Mouse (Mus musculus): ENCODE measurements around the gene Rpsa. TPM values are rescaled to one million over a fixed set of nuclear protein-coding genes. Genes with fewer than 3 reads are reported as not detected.

The Rpsa gene
- polyA plus RNA-seq, 2 experiments = 2,128 to 2,717 TPM

- 70% methylated on average over 5 of the region's 5 CpGs for WGBS
- H3K4me3 ChIP-seq (replicated peaks; ENCODE audit: low read length) = no peak overlapping the region
- no peak overlapping the region for H3K4me2 ChIP-seq (replicated peaks; ENCODE audit: low read depth, low read length, severe bottlenecking)
- no peak overlapping the region for H3K27ac ChIP-seq (replicated peaks; ENCODE audit: low read depth, low read length)
- DNase-seq (ENCODE audit: low spot score) = no peak
- H3K27me3 ChIP-seq (ENCODE audit: control insufficient read depth, insufficient read depth, low read length) = no peaks in the 10 kb centered on the region
- no peak for TF ChIP-seq POLR2A (IDR thresholded peaks at IDR 0.05; ENCODE audit: borderline replicate concordance, extremely low read depth, insufficient read depth, insufficient read length)
- H3K9ac ChIP-seq (ENCODE audit: low read depth, low read length, severe bottlenecking) = no peak overlapping the region
- no peaks in the 10 kb centered on the region for H3K9me3 ChIP-seq (ENCODE audit: control insufficient read depth, low read length)
- ATAC-seq (ENCODE audit: low FRiP score, low read depth) = no peak
- H3K4me1 ChIP-seq (ENCODE audit: control insufficient read depth, insufficient read depth, low read length) = no peaks in the 10 kb centered on the region
- H3K36me3 ChIP-seq (ENCODE audit: control insufficient read depth, insufficient read depth, low read length) = no peaks in the 10 kb centered on the region
Observed at GRCm38 (mm10) chr9:120081967-120082366, 45.5 kb upstream of the Rpsa start.

DNA sequence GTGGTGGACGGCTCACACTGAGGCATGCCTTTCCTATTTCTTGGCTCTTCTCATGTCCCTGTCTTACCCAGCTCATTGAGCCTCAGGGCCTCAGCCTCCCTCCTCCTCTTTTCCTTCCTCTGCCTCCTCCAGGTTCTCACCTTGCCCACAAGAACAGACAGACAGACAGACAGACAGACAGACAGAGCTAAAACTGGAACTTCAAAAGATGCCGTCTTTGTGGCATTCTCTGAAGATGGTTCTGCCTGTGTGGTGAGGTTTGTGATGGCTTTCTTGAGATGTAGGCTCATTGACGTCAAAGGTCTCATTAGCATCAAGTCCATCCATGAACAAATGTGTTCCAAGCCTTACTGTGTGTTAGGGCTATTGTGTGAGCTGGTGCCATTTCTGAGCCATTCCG, 44.8 kb upstream of the Rpsa start:
- Histone ChIP-seq H3K4me2 (replicated peaks; ENCODE audit: low read depth, low read length, severe bottlenecking) (no peak overlapping the region), H3K9ac (ENCODE audit: low read depth, low read length, severe bottlenecking) (no peak overlapping the region), H3K9me3 (ENCODE audit: control insufficient read depth, low read length) (no peaks in the 10 kb centered on the region), H3K4me1 (ENCODE audit: control insufficient read depth, insufficient read depth, low read length) (no peaks in the 10 kb centered on the region), H3K4me3 (replicated peaks; ENCODE audit: low read length) (no peak overlapping the region), H3K27me3 (ENCODE audit: control insufficient read depth, insufficient read depth, low read length) (no peaks in the 10 kb centered on the region), H3K27ac (replicated peaks; ENCODE audit: low read depth, low read length) (no peak overlapping the region), H3K36me3 (ENCODE audit: control insufficient read depth, insufficient read depth, low read length) (no peaks in the 10 kb centered on the region)
- 77% methylated on average over 4 of the region's 4 CpGs for WGBS
- DNase-seq (ENCODE audit: low spot score) (no peak), ATAC-seq (ENCODE audit: low FRiP score, low read depth) (no peak)
- TF ChIP-seq POLR2A (IDR thresholded peaks at IDR 0.05; ENCODE audit: borderline replicate concordance, extremely low read depth, insufficient read depth, insufficient read length) = no peak

DNA sequence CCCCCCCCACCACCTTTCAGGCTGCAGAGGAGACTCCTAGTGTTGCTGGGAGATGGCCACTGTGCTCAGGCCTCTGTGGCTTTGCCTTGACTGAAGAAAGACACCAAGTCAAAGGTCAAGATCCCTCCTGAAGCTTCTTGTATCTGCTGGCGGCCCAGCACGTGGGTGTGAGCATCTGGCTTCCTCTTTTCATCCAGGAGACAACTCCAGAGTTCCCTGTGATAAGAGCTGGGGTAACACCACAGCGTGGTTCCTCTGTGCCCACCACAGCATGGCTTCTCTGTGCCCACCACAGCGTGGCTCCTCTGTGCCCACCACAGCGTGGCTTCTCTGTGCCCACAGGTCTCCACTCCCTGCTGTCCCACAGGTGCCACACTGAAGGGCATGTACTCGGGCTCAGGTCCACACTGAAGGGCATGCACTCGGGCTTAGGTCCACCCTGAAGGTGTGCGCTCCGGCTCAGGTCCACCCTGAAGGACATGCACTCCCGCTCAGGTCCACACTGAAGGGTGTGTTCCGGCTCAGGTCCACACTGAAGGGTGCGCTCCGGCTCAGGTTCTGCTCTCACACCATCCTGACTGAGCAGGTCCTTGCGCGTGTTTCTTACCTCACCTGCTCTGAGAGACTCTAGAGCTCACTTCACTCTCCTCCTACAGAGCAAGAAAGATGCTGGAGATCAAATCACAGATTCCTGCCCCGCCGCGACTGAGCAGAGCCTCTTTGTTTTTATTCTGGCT, 44.2 kb upstream of the Rpsa start:
- H3K9me3 ChIP-seq (ENCODE audit: control insufficient read depth, low read length) = no peaks in the 10 kb centered on the region
- DNase-seq (ENCODE audit: low spot score) = no peak

GRCm38 (mm10) chr9:120084406-120084805, 43.1 kb upstream of the Rpsa start:
- Histone ChIP-seq H3K27ac (replicated peaks; ENCODE audit: low read depth, low read length) (no peak overlapping the region), H3K27me3 (ENCODE audit: control insufficient read depth, insufficient read depth, low read length) (no peaks in the 10 kb centered on the region), H3K9ac (ENCODE audit: low read depth, low read length, severe bottlenecking) (no peak overlapping the region), H3K4me1 (ENCODE audit: control insufficient read depth, insufficient read depth, low read length) (no peaks in the 10 kb centered on the region), H3K36me3 (ENCODE audit: control insufficient read depth, insufficient read depth, low read length) (no peaks in the 10 kb centered on the region), H3K4me2 (replicated peaks; ENCODE audit: low read depth, low read length, severe bottlenecking) (no peak overlapping the region), H3K4me3 (replicated peaks; ENCODE audit: low read length) (no peak overlapping the region), H3K9me3 (ENCODE audit: control insufficient read depth, low read length) (no peaks in the 10 kb centered on the region)
- 81% methylated on average over 9 of the region's 9 CpGs for WGBS
- TF ChIP-seq POLR2A (IDR thresholded peaks at IDR 0.05; ENCODE audit: borderline replicate concordance, extremely low read depth, insufficient read depth, insufficient read length) = no peak
- ATAC-seq (ENCODE audit: low FRiP score, low read depth) (no peak), DNase-seq (ENCODE audit: low spot score) (no peak)

More for the DNA sequence above, 44.2 kb upstream of the Rpsa start:
- Histone ChIP-seq H3K4me3 (replicated peaks; ENCODE audit: low read length) (no peak overlapping the region), H3K27me3 (ENCODE audit: control insufficient read depth, insufficient read depth, low read length) (no peaks in the 10 kb centered on the region), H3K4me2 (replicated peaks; ENCODE audit: low read depth, low read length, severe bottlenecking) (no peak overlapping the region), H3K36me3 (ENCODE audit: control insufficient read depth, insufficient read depth, low read length) (no peaks in the 10 kb centered on the region), H3K9ac (ENCODE audit: low read depth, low read length, severe bottlenecking) (no peak overlapping the region), H3K4me1 (ENCODE audit: control insufficient read depth, insufficient read depth, low read length) (no peaks in the 10 kb centered on the region), H3K27ac (replicated peaks; ENCODE audit: low read depth, low read length) (no peak overlapping the region)
- no peak for TF ChIP-seq POLR2A (IDR thresholded peaks at IDR 0.05; ENCODE audit: borderline replicate concordance, extremely low read depth, insufficient read depth, insufficient read length)
- 85% methylated on average over 18 of the region's 18 CpGs for WGBS
- no peak for ATAC-seq (ENCODE audit: low FRiP score, low read depth)

DNA sequence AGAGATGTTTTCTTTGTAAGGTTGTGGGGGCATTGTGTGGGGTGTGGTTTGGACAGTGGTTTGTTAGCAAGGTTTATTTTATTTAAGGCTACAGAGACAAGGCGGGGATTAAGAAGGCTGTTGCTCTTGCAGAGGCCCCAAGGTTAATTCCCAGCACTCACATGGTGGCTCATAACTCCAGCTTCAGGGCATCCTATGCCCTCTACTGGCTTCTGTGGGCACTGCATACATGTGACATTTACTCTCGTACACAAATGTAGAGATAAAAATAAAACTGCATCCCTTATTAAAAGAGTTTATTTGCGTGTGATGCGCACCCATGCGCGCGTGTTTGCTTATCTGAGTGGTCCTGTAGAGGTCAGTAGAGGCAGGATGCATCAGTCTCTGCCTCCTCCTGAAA, 38.4 kb upstream of the Rpsa start:
- DNase-seq (ENCODE audit: low spot score) (no peak), ATAC-seq (ENCODE audit: low FRiP score, low read depth) (no peak)
- H3K36me3 ChIP-seq (ENCODE audit: control insufficient read depth, insufficient read depth, low read length) = no peaks in the 10 kb centered on the region
- H3K9me3 ChIP-seq (ENCODE audit: control insufficient read depth, low read length) = no peaks in the 10 kb centered on the region
- no peak overlapping the region for H3K4me3 ChIP-seq (replicated peaks; ENCODE audit: low read length)
- no peak overlapping the region for H3K4me2 ChIP-seq (replicated peaks; ENCODE audit: low read depth, low read length, severe bottlenecking)
- no peak for TF ChIP-seq POLR2A (IDR thresholded peaks at IDR 0.05; ENCODE audit: borderline replicate concordance, extremely low read depth, insufficient read depth, insufficient read length)
- no peaks in the 10 kb centered on the region for H3K27me3 ChIP-seq (ENCODE audit: control insufficient read depth, insufficient read depth, low read length)
- no peak overlapping the region for H3K27ac ChIP-seq (replicated peaks; ENCODE audit: low read depth, low read length)
- no peaks in the 10 kb centered on the region for H3K4me1 ChIP-seq (ENCODE audit: control insufficient read depth, insufficient read depth, low read length)
- WGBS = 85% methylated on average over 7 of the region's 7 CpGs
- no peak overlapping the region for H3K9ac ChIP-seq (ENCODE audit: low read depth, low read length, severe bottlenecking)

Data from limb, embryonic 14.5 days (tissue).